Mouse (Mus musculus): ENCODE measurements around the gene Dld. TPM values are rescaled to one million over a fixed set of nuclear protein-coding genes. Genes with fewer than 3 reads are reported as not detected.

The Dld gene
- total RNA-seq (2022), result 100 to 1,000 TPM; 191 to 267 (median 232) TPM

DNA sequence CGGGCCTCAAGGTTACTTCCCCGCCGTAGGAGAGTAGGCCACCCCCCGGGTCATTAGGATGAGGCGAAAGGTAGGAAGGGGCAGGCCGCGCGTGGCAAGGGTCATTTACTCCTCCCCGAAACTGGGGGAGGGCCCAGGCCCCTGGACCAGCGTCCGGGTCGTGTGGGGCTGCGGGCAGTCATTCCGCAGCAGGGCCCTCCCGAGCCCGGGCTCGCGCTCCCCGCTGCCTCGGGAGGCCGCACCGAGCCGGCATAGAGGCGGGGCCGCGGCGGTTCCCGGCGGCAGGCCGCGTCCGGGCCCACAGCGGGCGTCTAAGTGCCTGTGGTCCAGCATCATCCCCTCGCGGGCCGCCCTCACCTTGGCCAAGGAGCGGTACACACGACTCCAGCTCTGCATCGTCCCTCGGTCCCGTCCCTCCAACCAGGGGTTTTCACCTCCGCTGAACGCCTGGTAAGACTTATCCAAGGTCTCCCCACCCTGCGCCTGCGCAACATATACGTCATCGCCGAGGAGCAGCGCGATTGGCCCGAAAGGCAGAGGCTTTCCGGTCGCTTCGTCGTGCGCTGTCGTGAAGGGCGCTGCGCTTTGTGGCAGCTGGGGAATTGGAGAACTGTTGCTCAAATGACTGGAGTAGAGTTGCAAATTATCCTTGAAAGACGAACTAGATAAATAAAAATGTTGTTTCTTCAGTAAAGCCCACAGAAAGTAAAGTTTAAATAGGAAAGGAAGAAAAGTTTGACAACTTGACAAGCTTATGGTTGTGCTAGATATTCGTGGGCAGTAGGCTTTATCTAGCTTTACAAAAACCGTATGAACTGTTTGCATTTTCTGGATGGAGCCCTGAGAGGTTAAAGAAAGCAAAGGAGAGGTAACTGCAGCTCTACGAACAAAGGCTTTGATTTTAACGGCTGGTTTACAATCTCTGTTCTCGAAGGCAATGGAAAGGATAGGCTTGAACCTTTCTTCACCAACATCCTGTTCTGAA is at the start of gene Dld:
Gene Dld (minus strand): TSS at position 510 of the 985 bp plus-strand sequence.
- DNase-seq, result peak; percentile 97

DNA sequence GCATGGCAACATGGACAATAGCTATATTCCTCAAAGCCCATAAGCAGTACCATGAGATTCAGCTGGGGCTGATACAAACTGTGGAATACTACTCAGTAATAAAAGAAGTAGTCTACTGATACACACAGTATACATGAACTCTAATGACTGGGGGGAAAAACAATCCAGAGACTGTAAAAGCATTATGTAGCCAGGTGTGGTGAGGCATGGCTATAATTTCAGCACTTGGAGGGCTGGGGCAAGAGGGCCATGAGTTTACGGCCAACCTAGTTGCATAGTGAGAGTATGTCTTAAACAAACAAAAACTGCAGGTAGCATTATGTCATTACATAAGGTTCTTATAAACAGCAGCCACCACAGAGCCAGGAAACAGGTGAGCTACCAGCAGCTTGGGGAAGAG is 49.6 kb upstream of the Dld start:
- DNase-seq, result no peak

DNA sequence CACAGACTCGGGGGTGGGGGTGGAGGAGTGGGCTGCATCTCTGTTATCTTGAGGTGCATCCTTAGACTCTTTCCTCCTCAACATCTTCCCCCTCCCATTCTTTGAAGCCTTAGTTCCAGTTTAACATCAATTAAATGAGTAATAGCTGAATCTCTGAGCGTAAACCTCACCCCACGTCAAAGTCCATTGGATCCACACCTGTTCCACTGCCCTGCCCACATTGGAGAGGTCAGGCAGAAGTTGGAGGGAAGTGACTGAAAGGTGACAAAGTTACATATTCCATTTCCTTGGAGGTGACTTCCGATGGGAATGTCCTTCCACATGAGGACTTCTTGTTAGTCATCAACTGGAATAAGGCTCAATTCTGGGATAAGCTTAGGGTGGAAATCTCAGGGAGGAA is 46.5 kb upstream of the Dld start:
- no peak for DNase-seq

DNA sequence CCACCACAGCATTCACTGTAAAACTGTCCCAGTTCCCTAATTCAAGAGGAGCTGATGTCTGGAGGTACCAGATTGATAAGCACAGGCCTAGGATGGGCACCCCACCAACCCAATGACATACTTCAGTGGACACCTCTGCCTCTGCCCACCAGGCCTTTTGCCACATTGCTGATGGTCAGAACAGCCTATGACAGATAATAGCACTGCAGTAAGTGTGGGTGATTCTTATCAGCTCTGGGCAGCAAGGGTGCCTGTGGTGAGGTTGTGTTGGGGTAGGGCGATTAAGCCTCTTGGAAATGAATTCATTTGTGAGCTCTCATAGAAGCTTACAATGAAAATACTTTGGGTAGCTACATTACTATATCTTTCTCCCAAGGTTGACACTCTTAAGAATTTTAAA is 44.6 kb upstream of the Dld start:
- no peak for DNase-seq

DNA sequence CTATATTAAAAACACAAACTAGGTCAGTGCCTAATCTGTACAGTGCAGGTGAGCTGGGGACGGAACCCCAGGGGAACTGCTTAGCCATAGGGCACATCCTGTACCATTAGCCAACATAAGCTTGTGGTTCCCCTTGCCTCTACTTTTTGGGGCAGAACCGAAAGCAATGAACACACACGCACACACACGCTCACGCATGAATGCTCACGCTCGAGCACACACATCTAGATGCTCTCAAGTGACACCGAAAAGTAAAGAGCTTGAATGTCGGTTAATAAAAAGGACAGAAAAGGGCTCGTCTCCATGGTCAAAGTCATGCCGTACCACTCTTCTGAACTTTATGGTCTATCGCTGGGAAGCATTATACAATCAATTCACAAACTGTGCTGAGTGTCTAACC is 40.4 kb upstream of the Dld start:
- DNase-seq, result no peak

DNA sequence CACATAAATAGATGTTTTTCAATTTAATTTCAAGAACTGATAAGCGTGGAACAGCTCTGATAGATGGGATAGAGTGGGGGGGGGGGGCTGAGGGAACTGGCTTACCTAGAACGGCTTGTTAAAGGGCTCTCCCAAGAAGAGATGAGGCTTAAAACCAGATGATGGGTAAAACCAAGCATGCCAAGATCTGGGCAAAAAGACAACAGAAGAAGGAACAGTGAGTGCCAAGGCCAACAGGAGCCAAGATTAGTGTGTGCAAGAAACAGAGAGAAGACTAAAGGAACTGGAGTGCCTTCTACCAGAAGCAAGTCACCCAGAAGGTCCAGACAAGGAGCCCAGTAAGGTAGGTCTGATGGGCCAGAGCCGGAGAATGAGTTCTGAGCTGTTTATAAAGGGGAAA is 39.3 kb upstream of the Dld start, which contains the start of gene Slc26a3:
Gene Slc26a3 (plus strand): TSS at position 301 of the 400 bp plus-strand sequence.
- no peak for DNase-seq

DNA sequence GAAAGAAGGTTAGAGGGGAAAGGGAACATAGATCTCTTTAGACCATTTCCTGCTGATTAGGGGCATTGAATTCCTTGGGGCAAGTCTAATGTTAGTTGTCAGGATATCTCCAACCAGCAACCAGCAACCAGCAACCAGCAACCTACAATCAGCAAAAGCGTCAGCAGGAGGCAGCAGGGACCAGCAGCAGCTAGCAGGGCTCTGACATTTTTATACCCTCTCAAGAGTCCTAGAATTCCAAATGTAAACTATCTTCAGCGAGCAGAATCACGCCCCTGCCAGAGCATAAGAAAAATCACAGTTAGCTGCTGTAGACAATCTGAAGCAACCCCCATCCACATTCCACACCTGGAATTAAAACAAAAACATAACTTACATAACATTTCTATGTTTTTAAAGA is 36.0 kb upstream of the Dld start:
- no peak for DNase-seq

DNA sequence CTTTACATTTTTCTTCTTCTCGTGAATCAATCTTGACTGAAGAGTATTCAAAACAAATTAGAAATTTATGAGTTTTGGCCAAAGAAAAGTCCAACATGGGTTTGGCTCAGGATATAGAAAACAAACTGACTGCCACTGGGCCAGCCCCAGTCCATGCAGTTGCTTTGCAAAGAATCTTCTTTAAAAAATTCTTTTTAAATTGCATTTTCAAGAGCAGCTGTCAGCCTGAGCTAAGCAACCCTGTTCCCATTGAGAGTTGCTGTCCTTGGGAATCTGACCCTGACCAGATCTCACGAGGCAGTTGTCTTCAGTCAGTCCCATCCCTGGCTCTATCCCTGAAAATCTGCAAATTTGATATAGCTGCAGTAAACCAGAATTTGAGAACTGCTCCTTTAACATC is 31.2 kb upstream of the Dld start:
- DNase-seq, result peak; percentile 11

DNA sequence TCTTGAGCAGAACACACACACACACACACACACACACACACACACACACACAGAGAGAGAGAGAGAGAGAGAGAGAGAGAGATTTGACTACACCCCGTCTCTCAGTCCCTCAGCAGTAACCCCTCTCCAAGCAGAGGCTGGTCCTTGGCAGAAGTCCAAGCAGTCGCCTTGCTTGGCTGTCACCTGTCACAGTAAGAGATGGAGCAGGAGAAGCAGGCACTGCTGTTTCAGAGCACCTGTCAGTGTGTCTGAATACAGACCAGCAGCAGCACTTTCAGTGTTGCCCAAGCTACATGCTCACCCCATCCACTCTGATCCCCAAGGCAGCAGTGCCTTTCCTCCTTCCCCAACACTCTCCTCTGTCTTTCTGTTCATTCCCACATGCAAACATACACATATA is 29.6 kb upstream of the Dld start:
- DNase-seq, result no peak

DNA sequence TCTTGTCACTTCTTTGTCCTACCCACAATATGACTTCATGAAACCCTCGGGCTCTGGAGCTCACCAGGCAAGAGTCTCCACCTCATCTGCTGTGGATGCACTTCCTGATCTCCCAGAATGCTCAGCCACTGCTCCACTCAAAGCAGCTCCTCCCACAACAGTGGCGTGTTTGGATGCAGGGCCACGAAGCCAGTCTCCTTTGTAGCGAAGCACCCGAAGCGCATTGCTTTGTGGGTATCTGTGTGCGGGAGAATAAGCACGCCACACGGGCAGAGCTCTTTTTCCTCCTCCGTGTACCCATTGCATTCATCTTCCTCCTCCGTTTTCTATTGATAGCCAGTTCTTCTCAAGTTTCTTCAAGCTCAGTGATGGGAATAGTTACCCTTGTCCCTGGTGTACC is 26.0 kb upstream of the Dld start:
- no peak for DNase-seq

DNA sequence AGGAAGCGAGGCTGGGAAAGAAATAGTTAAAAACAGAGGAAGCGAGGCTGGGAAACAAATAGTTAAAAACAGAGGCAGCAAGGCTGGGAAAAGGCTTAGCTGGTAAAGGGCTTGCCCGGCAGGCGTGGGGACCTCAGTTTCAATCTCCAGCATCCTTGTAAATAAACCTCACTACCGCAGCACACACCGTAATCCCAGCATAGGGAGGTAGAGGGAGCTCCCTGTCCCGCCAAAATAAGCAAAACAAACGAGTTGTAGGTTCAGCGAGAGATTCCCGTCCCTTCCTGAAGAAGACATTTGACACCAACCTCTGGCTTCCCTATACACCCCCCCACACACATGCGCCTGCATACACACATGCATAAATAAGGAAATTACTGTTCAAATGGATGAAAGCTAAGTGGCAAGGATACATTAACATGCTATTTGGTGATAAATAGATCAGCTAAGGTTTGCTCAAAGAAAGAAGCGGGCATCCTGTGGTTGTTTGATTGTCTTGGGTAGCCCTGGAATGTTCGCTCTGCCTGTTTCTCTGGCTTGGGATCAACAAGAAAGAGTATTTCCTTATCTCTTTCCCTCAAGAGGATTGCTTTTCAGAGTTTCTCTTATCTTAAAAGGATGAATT is 25.2 kb upstream of the Dld start:
- DNase-seq, result no peak

DNA sequence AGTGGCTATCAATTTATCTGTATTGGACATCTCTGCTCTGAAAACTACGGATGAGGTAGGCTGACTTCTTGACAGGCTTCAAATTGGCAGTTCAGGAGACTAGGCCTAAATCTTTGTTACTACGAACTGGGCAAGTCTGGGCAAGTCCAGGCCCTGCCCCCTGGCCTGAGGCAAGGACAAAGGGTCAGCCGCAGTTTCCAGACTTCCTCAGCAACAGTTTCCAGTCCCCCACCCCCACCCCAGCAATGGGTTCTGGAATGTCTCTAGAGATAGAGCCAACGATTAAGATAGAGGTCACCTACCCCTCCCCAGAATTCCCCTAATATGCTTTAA is 24.0 kb upstream of the Dld start:
- DNase-seq, result no peak

DNA sequence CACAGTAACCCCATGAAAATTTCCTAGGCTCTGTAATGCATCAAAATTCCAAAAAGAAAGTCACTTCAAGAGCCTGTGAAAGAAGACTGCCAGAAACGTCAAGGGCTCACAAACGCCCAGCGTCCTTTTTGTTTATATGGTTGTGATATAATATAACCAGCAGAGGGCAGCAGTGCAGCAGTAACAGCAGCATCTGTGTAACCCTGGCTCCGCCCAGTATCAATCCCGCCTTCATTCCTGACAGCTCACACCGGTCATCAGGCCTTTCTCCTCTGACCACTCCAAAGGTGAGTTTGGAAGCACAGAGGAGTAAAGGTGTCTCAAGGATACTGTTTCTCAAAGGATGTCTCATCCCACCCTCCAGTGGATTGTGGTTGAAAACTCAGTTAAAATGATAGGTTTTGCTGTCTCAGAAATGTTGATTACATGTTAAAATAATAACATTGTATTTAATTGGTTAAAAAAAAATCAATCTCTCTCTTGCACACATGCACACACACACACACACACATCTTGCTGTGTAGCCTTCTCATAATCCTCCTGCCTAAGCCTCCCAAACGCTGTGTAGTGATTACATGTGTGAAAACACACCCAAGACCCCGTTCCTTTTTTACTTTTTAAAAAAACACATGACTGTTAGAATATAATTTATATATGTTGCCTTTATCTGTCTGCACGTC is 23.5 kb upstream of the Dld start:
- peak; percentile 48 for DNase-seq

DNA sequence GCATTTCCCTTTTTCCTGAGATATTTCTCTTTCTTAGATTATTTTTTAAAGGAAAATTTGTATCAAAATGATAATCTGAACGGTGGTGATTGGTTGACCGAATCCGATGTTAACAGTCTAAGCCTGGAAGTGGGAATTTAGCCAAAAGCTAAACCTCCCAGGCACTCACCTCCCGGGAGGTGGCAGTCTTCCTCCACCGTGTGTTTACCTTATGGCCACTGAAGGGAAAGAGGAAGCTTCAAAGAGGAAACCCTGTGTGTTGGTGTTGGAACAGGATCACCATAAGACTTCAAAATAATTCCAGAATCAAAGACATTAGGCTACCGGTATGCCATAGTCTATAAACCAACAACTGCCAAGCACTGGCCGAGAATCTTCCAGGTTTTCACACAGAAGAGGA is 18.4 kb upstream of the Dld start:
- DNase-seq, result no peak

DNA sequence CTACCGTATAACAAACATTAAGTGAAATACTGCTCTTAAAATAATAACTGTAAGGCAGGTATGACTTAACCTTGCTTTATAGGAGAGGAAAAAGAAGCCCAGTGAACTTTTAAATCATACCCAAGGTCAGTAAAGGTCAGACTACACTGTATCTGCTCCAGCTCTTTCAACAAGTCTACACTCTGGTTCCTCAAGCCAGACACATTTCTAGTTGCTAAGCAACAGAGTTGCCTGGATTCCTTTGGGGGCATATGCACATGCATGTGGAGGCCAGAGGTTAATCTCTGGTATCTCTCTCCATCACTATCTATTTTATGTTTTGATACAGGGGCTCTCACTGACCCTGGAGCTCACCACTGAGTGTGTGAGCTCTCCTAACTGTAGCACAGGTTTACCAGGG is 17.9 kb upstream of the Dld start:
- DNase-seq, result no peak

DNA sequence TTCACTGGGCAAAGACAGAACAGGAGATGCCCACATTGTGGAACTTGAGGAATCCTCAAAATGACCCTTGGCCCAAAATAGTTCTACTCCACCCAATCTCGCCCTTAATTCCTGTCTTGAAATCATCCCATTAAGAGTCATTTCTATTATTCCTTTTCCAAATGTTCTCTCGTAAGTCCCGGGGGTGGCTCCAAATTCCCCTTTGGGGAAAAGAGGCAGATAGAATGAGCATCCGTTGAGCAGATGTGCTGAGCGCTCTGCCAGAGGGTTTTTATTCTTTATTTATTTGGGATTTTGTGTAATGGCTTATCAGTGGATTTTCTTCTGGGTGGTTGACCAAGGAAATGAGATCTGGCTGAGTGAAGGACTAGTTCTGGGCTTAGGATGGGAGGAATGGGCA is 16.5 kb upstream of the Dld start:
- DNase-seq, result no peak

DNA sequence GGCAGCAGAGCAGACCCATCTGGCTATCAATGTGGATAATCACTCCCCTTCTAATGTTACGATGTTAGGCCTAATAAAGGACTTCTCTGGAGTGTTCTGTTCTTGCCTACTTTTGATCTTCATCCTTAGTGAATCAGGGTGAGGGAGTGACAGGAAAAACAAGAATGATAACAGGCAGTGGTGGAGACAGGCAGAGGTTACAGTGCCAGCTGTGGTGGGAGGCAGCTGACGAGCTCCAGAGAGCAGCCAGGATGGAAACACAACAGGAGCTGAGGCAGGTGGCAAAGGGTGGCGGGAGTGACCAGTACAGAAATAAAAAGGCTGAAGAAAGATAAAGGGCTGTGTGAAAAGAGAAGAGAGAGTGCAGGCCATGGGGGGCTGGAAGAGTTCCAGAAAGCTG is 15.2 kb upstream of the Dld start:
- no peak for DNase-seq

DNA sequence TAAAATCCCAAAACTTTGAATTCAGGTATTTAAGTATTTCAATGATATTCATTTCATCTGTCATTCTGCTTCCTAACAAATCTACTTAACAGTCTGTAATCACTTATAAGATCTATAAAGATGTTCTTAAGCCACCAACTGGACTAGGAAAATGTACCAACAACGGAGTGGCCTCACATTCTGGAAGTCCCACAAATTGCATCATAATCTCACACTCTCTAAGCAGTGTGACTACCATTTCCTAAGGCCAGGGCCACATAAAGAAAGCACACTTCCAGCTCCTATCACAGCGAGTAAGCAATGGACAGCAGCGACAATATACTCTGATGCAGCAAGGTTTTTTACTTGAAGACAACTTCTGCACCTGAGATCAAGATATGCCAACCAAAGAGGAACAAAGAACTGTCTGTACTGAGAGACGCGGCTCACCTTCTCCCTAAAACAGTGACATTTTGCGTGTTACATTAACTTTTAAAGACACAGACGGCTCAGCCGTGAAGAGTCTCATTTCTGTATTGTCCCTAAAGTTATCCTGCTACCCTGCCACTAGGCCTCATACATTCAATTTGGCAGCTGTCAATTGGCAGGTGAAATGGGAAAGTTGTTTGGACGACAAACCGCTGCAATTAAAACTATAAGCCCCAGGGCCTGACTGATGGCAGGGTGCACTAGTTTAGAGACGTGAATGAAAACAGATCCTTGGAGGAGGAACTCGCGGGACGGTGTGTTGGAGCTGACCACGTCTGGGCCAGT is 886 bp downstream of the Dld start:
- DNase-seq, result peak; percentile 10

DNA sequence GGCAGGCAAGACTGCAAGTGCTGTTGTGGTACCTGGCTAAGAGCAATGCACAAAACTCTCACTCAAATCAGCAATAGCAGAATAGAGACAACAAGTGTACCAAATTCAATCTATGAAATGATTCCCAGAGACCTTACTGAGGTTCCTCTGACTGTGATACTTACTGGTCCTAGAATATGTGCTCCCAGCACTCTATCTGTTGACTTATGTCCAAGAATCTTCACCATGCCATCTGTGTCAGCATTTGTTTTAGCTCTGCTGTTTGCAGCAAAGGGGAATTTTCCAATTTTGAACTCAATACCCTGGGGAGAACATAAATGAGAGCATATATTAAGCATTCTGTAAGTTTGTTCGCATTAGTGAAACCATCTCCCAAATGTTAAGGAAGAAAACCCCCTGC is 18.0 kb downstream of the Dld start:
- no peak for DNase-seq

DNA sequence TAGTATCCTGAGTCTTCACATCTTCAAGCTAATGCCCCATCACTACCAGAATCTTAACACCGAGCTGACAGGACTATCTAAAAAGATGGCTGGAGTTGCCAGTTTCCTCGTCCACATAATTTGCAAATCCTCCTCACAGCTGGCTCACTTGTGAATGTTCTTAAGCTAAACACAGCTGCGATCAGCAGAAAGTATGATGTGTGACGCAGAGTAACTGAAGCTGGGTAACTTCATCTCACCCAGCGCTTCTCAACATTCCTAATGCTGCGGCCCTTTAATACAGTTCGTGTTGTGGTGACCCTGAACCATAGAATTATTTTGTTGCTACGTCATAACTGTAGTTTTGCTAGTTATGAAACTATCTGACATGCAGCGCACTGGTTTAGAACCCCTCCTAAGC is 24.1 kb downstream of the Dld start:
- DNase-seq, result no peak

DNA sequence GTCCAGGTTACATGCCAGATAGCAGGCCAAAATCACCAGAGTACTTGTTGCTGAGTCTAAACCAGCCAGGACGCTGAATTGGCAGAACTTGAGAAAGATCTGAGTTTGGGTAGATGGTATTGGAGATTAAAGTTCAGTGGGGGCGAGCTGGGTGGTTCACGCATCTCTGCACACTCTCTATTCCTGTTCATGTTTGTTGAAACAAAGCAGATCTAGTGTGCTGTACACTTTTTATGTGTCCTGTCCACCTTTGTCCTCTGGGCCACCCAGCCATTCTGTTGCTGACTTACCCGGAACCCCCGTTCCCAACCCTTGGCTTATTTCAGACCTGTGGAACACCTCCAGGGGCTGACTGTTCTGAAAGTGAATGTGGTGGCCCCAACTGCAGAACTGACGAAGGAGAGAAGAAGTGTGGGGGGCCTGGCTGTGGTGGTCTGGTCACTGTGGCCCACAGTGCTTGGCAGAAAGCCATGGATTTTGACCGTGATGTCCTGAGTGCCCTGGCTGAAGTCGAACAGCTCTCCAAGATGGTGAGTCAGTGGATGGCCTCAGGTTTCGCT is 28.0 kb downstream of the Dld start:
- DNase-seq, result no peak

DNA sequence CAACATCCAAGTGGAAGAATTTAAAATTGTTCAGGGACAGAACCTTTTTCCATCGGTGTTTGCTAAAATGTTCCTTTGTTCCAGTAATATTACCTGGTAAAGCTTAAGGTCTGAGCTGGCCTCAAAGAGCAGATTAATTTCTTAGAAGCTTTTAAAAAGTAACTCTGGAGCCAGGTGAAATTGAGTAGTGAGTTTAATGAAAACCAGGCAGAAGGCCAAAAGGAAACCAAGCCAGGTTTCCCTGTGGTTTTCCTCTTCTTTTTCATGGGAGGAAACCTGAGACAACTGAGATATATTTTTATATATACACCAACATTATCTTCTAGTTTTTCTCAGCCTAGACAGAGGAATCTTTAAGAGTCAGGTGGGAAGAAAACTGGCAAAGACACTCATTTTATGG is 29.7 kb downstream of the Dld start:
- DNase-seq, result no peak
